Mouse (Mus musculus) brain, embryonic 14.5 days (tissue): ENCODE data around the gene Urad.

ENCODE experiments used
- CTCF ChIP-seq: fragments of 200-500 bp; IDR thresholded peaks from 2 replicates; pipeline ENCODE4 v1.5.1; 2012; ENCODE audit warnings: inconsistent platforms, mild to moderate bottlenecking, moderate library complexity, borderline replicate concordance; ENCODE audit not compliant: insufficient read depth, insufficient read length; ENCODE audit errors: extremely low read depth
- POLR2A ChIP-seq: fragments of 200-500 bp; IDR thresholded peaks from 2 replicates; pipeline ENCODE4 v1.6.1; 2012; ENCODE audit warnings: mild to moderate bottlenecking, inconsistent platforms, borderline replicate concordance; ENCODE audit not compliant: poor library complexity, insufficient read depth, insufficient read length, severe bottlenecking; ENCODE audit errors: extremely low read depth

- TF ChIP-seq CTCF: no peak
- no peak for TF ChIP-seq POLR2A
Observed at GRCm38 (mm10) chr5:147275761-147276160, 46.5 kb downstream of the Urad start.
